Mouse (Mus musculus): ENCODE measurements around the gene Ttn. TPM values are rescaled to one million over a fixed set of nuclear protein-coding genes. Genes with fewer than 3 reads are reported as not detected.

The Ttn gene
- total RNA-seq, 2 experiments from 2014 or later: 0.54 to 1.3 TPM

DNA sequence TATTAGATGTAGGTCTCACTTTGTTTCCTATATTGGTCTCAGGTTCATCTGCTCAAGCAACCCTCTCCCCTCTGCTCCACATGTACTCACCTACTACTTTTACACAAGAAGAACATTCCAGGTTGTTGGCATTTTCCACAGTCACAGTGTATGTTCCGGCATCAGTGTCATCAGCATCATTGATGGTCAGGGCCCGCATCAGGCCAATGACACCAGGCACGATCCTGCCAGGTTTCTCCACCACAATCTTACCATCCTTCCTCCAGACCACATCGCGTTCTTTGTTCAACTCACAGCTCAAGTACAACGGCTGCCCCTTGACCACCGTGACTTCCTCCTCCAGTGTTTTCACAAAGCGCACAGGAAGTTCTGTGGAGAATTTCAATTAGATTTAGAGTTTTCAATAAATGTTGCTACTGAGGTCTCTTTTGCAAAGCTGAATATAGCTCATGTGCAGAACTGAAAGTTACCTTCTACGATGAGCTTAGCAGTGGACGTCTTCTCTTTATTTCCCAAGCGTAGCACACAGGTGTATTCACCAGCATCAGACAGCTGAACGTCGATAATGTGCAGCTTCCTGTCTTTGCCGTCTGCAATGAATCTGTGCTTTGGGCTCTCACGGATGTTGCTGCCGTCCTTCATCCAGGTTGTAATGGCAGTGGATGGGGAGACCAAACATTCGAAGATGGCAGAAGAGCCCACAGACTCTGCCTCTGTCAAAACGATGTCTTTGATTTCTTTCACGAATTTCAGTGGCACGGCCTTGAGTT lies 168.1 kb downstream of the Ttn start:
- intact Hi-C loops (cut with DNase I): no loop called here
- no peak overlapping the region for H3K27ac ChIP-seq
- DNase-seq (ENCODE audit: extremely low spot score in 1 of 2, low spot score in 2 of 2): no peak
- H3K4me3 ChIP-seq: no peak overlapping the region
- no peak for TF ChIP-seq CTCF (IDR thresholded peaks at IDR 0.05)

DNA sequence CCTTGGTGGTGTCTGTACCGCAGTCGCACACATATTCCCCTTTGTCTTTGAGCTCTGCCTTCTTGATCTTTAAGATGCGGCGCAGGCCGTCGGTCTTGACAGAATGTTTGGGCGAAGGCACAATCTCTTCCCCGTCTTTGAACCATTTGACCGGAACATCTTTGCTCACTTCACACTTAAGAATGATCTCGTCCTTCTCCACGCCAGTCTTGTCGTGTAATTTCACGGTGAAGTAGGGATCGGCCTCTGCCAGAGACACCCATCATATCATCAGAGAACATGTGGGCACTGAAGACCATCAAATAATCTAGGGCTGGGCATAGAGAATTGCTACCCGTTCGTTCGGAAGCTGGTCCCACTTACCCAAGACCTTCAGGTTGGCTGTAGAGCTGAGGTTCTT lies 171.2 kb downstream of the Ttn start:
- TF ChIP-seq CTCF (IDR thresholded peaks at IDR 0.05): no peak
- DNase-seq (ENCODE audit: extremely low spot score in 1 of 2, low spot score in 2 of 2): no peak

GRCm38 (mm10) chr2:76808334-76808733 lies 174.0 kb downstream of the Ttn start:
- no peak for DNase-seq (ENCODE audit: extremely low spot score in 1 of 2, low spot score in 2 of 2)
- Histone ChIP-seq H3K27ac (no peak overlapping the region), H3K4me3 (no peak overlapping the region)
- intact Hi-C loops (cut with DNase I): no loop called here
- TF ChIP-seq CTCF (IDR thresholded peaks at IDR 0.05): no peak

More for the DNA sequence above, 171.2 kb downstream of the Ttn start:
- Histone ChIP-seq H3K27ac (no peak overlapping the region), H3K4me3 (no peak overlapping the region)
- intact Hi-C loops (cut with DNase I): no loop called here

DNA sequence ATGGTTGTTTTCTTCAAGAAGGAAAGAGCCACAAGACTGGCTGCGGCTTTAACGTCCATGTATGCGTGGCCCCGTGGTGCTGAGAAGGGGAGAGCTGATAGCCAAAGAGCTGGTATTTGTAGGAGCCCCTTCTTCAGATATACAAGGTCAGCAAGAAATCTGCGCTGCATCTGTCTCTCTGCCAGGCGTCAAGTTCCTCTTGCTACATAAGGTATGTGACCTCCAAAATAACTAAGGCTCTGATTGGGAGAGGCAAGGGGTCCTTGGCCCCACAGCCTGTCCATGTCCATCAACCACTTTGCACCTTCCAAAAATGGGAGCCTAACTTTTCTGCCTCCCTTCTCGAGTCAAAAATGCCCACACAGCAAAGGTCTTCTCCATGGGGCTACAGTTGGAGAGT lies 175.1 kb downstream of the Ttn start:
- intact Hi-C loops (cut with DNase I): no loop called here
- H3K27ac ChIP-seq: no peak overlapping the region
- no peak for TF ChIP-seq CTCF (IDR thresholded peaks at IDR 0.05)
- DNase-seq (ENCODE audit: extremely low spot score in 1 of 2, low spot score in 2 of 2): no peak
- no peak overlapping the region for H3K4me3 ChIP-seq

- Histone ChIP-seq H3K27ac (no peak overlapping the region), H3K4me3 (no peak overlapping the region)
- no peak for TF ChIP-seq CTCF (IDR thresholded peaks at IDR 0.05)
- no peak for DNase-seq (ENCODE audit: extremely low spot score in 1 of 2, low spot score in 2 of 2)
- intact Hi-C loops (cut with DNase I): no loop called here
Measured at GRCm38 (mm10) chr2:76806861-76807260, 175.5 kb downstream of the Ttn start.

DNA sequence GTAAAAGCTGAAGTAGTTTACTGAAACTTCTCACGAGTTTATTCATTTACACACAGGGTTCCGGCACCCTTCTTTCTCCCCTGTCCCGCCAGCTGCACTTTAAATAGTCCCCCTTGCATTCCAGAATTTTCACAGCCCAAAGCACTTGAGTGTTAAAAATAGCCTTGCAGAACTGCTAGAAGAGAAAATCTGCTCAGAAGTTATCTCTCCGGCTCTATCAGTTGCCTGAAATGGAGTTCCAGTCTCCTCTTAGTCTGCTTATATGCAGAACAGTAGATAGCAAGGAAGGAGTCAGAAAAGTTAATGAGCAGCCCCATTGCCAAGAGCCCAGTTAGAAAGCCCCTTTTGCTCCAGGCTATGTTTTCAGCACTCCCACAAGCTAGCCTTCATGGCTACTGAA lies 176.0 kb downstream of the Ttn start:
- Histone ChIP-seq H3K27ac (no peak overlapping the region), H3K4me3 (no peak overlapping the region)
- no peak for DNase-seq (ENCODE audit: extremely low spot score in 1 of 2, low spot score in 2 of 2)
- intact Hi-C loops (cut with DNase I): no loop called here
- TF ChIP-seq CTCF (IDR thresholded peaks at IDR 0.05): no peak

- DNase-seq (ENCODE audit: extremely low spot score in 1 of 2, low spot score in 2 of 2): no peak
- intact Hi-C loops (cut with DNase I): no loop called here
- TF ChIP-seq CTCF (IDR thresholded peaks at IDR 0.05): no peak
Measured at GRCm38 (mm10) chr2:76805191-76805892, 177.0 kb downstream of the Ttn start.

GRCm38 (mm10) chr2:76784171-76784570 lies 198.2 kb downstream of the Ttn start:
- no peak for DNase-seq (ENCODE audit: extremely low spot score in 1 of 2, low spot score in 2 of 2)
- intact Hi-C loops (cut with DNase I): no loop called here
- Histone ChIP-seq H3K4me3 (no peak overlapping the region), H3K27ac (no peak overlapping the region)
- TF ChIP-seq CTCF (IDR thresholded peaks at IDR 0.05): no peak

More at GRCm38 (mm10) chr2:76805191-76805892, 177.0 kb downstream of the Ttn start:
- Histone ChIP-seq H3K4me3 (no peak overlapping the region), H3K27ac (no peak overlapping the region)

DNA sequence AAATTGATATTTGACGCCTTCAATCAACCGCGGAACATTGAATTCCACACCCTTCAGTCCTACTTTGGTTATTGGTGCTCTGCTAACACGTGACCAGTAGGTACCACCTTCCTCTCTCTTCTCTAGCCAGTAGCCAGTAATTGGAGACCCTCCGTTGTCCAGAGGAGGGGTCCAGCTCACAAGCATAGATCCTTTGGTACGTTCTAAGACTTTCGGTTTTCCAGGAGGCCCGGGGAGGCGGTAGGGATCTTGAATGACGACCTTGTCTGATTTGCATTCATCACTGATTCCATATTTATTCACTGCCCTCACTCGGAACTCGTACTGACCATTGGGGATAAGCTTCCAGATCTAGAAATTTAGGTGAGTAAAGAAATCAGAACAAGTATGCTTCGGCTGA lies 201.6 kb downstream of the Ttn start:
- intact Hi-C loops (cut with DNase I): no loop called here
- no peak for DNase-seq (ENCODE audit: extremely low spot score in 1 of 2, low spot score in 2 of 2)
- no peak overlapping the region for H3K4me3 ChIP-seq
- no peak overlapping the region for H3K27ac ChIP-seq
- no peak for TF ChIP-seq CTCF (IDR thresholded peaks at IDR 0.05)

DNA sequence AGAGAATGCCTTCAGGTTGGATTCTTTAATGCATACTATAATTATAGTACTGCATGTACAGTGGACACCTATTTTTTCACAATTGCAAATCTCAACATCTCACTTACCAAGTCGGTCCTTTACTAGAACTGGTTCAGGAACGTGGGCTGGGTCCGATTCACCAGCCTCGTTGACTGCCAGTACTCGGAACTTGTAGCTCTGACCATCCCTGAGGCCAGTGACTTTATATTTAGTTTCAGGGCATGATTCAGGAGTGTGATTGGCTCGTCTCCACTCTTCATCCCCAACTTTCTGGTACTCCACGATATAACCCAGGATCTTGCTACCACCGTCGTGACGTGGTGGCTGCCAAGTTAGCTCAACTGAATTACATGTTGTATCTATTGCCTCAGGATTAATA lies 212.5 kb downstream of the Ttn start:
- intact Hi-C loops (cut with DNase I): no loop called here
- H3K4me3 ChIP-seq: no peak overlapping the region
- no peak for DNase-seq (ENCODE audit: extremely low spot score in 1 of 2, low spot score in 2 of 2)
- no peak overlapping the region for H3K27ac ChIP-seq
- no peak for TF ChIP-seq CTCF (IDR thresholded peaks at IDR 0.05)

- H3K27ac ChIP-seq: no peak overlapping the region
- intact Hi-C loops (cut with DNase I): no loop called here
- no peak for DNase-seq (ENCODE audit: extremely low spot score in 1 of 2, low spot score in 2 of 2)
- no peak for TF ChIP-seq CTCF (IDR thresholded peaks at IDR 0.05)
- H3K4me3 ChIP-seq: no peak overlapping the region
Measured at GRCm38 (mm10) chr2:76767231-76767630, 215.1 kb downstream of the Ttn start.

GRCm38 (mm10) chr2:76764526-76764925 lies 217.8 kb downstream of the Ttn start:
- no peak overlapping the region for H3K27ac ChIP-seq
- TF ChIP-seq CTCF (IDR thresholded peaks at IDR 0.05): no peak
- H3K4me3 ChIP-seq: no peak overlapping the region
- no peak for DNase-seq (ENCODE audit: extremely low spot score in 1 of 2, low spot score in 2 of 2)
- intact Hi-C loops (cut with DNase I): no loop called here

GRCm38 (mm10) chr2:76762154-76762553 lies 220.2 kb downstream of the Ttn start:
- no peak overlapping the region for H3K4me3 ChIP-seq
- no peak overlapping the region for H3K27ac ChIP-seq
- intact Hi-C loops (cut with DNase I): no loop called here
- no peak for DNase-seq (ENCODE audit: extremely low spot score in 1 of 2, low spot score in 2 of 2)
- no peak for TF ChIP-seq CTCF (IDR thresholded peaks at IDR 0.05)

All from left cerebral cortex, adult 2 months (tissue).